Mouse (Mus musculus): ENCODE data around the gene Upk3bl. TPM values are rescaled to one million over a fixed set of nuclear protein-coding genes. Genes with fewer than 3 reads are reported as not detected.

The Upk3bl gene
- total and polyA plus RNA-seq, 3 experiments = not detected

- no peak for TF ChIP-seq UBTF (IDR thresholded peaks at IDR 0.05; ENCODE audit: low read depth, low read length)
- no peak for TF ChIP-seq ZNF384 (IDR thresholded peaks at IDR 0.05; ENCODE audit: low read depth, low read length)
- no peak for TF ChIP-seq ELF1 (IDR thresholded peaks at IDR 0.05; ENCODE audit: low read depth, low read length)
- TF ChIP-seq USF1 (IDR thresholded peaks at IDR 0.05; ENCODE audit: low read depth, low read length) = no peak
- TF ChIP-seq MXI1 (IDR thresholded peaks at IDR 0.05; ENCODE audit: low read depth, low read length) = no peak
- TF ChIP-seq CHD1 (IDR thresholded peaks at IDR 0.05; ENCODE audit: low read depth, low read length) = no peak
- peak; percentile 39; the same call in 1 of the 2 replicates for TF ChIP-seq BHLHE40 (IDR thresholded peaks at IDR 0.05; ENCODE audit: low read depth, low read length)
- TF ChIP-seq ZC3H11A (IDR thresholded peaks at IDR 0.05; ENCODE audit: low read depth, low read length) = no peak
These were observed 17.6 kb upstream of the Upk3bl start (continued) for GRCm38 (mm10) chr5:136036667-136037066.

GRCm38 (mm10) chr5:136038258-136039214, 15.8 kb upstream of the Upk3bl start, which contains the start of gene Upk3b:
Upk3b (plus strand) TSS chr5:136038496.
- no peaks in the 10 kb centered on the region for H3K27me3 ChIP-seq (replicated peaks)
- no peak for TF ChIP-seq RCOR1 (conservative IDR thresholded peaks at IDR 0.05; ENCODE audit: low read depth, low read length)
- no peak for TF ChIP-seq POLR2AphosphoS2 (IDR thresholded peaks at IDR 0.05; ENCODE audit: low read depth, low read length)
- TF ChIP-seq MAZ (IDR thresholded peaks at IDR 0.05; ENCODE audit: low read depth, low read length) = no peak
- no peak for TF ChIP-seq TBP (conservative IDR thresholded peaks at IDR 0.05; ENCODE audit: low read depth, low read length)
- TF ChIP-seq MAX (IDR thresholded peaks at IDR 0.05; ENCODE audit: low read length) = no peak
- no peak for TF ChIP-seq TCF12 (IDR thresholded peaks at IDR 0.05; ENCODE audit: low read depth, low read length)
- no peak for TF ChIP-seq PAX5 (IDR thresholded peaks at IDR 0.05; ENCODE audit: low read length)
- TF ChIP-seq MAFK (IDR thresholded peaks at IDR 0.05; ENCODE audit: insufficient replicate concordance, low read length) = no peak
- no peak for TF ChIP-seq ZMIZ1 (IDR thresholded peaks at IDR 0.05; ENCODE audit: low read depth, low read length)
- TF ChIP-seq HCFC1 (IDR thresholded peaks at IDR 0.05; ENCODE audit: low read depth, low read length) = no peak
- no peak for TF ChIP-seq ZKSCAN1 (IDR thresholded peaks at IDR 0.05; ENCODE audit: borderline replicate concordance, low read depth, low read length)
- TF ChIP-seq EP300 (IDR thresholded peaks at IDR 0.05; ENCODE audit: low read length) = no peak
- TF ChIP-seq CHD1 (IDR thresholded peaks at IDR 0.05; ENCODE audit: low read depth, low read length) = no peak
- TF ChIP-seq MYC (IDR thresholded peaks at IDR 0.05; ENCODE audit: low read depth, low read length) = no peak
- H3K4me2 ChIP-seq (ENCODE audit: insufficient read depth, low read depth, poor library complexity, severe bottlenecking) = no peak within 1 kb of the TSS
- H3K27ac ChIP-seq (ENCODE audit: insufficient read depth, low read depth) = no peak within 1 kb of the TSS
- peaks cover 0 to 6% of the 10 kb centered on the region in 2 experiments for H3K36me3 ChIP-seq (replicated peaks in 1 of 2; ENCODE audit: control insufficient read depth in 1 of 2, insufficient read depth in 1 of 2, low read length in 1 of 2)
- H3K79me2 ChIP-seq (replicated peaks; ENCODE audit: control insufficient read depth, extremely low read depth, insufficient read depth, poor library complexity, severe bottlenecking) = no peaks in the 10 kb centered on the region
- dilution Hi-C loops (cut with MboI; ENCODE audit: extremely low pct_ligation_motif_present, extremely low pct_unique_long_range_greater_than_20kb, low sequenced_read_pairs) (no loop called here), in situ Hi-C loops (cut with MboI; ENCODE audit: low pct_ligation_motif_present, low pct_unique_long_range_greater_than_20kb, low sequenced_read_pairs) (no loop called here)
- peaks cover 19 to 52% of the 10 kb centered on the region in 2 experiments for H3K4me1 ChIP-seq (ENCODE audit: control insufficient read depth in 1 of 2, insufficient read depth in 2 of 2)
- no peak within 1 kb of the TSS for H3K4me3 ChIP-seq (replicated peaks in 1 of 3; ENCODE audit: low read depth in 2 of 3, low read length in 2 of 3, poor library complexity in 1 of 3)
- no peak within 1 kb of the TSS for H3K9ac ChIP-seq (ENCODE audit: insufficient read depth, low read depth)
- H3K9me3 ChIP-seq (replicated peaks; ENCODE audit: low read length) = peaks cover 26% of the 10 kb centered on the region
- no peak for DNase-seq (ENCODE audit: extremely low read depth)

Measured in CH12.LX (cell line).